Mouse (Mus musculus) MEL (cell line): Measurements from ENCODE around the gene Nos1ap. TPM values are rescaled to one million over a fixed set of nuclear protein-coding genes. Genes with fewer than 3 reads are reported as not detected.

Source experiments
- DNase-seq: peaks from one replicate; pipeline ENCODE4 v3.0.0; 2011; ENCODE audit warnings: low read depth, low spot score
- H3K27ac ChIP-seq: 2 replicates; pipeline ENCODE4 v1.5.1; 2012; ENCODE audit warnings: low read depth, mild to moderate bottlenecking, control low read depth, low read length, moderate library complexity; ENCODE audit not compliant: control insufficient read depth
- H3K27me3 ChIP-seq, 2 experiments: fragments of 150-350 bp in 1 of 2; sonication (generic) in 1 of 2; 2 replicates each; pipeline ENCODE4 v1.6.1; 2012; ENCODE audit warnings: low read length in 2 of 2, mild to moderate bottlenecking in 2 of 2, improper control_type of control experiment in 1 of 2, moderate library complexity in 1 of 2; ENCODE audit not compliant: insufficient read depth in 2 of 2, control insufficient read depth in 1 of 2
- H3K36me3 ChIP-seq, 2 experiments: 2 replicates each; pipeline ENCODE4 v1.6.1; 2012 to 2014; ENCODE audit warnings: low read length in 2 of 2, improper control_type of control experiment in 1 of 2, inconsistent platforms in 1 of 2, mild to moderate bottlenecking in 1 of 2; ENCODE audit not compliant: insufficient read depth in 2 of 2, control insufficient read depth in 1 of 2
- H3K4me1 ChIP-seq, 2 experiments: fragments of 150-350 bp in 1 of 2; sonication (generic) in 1 of 2; 2 replicates each; pipeline ENCODE4 v1.6.1; 2012; ENCODE audit warnings: low read length in 2 of 2, improper control_type of control experiment in 1 of 2, mild to moderate bottlenecking in 1 of 2; ENCODE audit not compliant: insufficient read depth in 2 of 2, control insufficient read depth in 1 of 2
- H3K4me3 ChIP-seq, 2 experiments: fragments of 150-350 bp in 1 of 2; sonication (generic) in 1 of 2; 2 replicates each; pipeline ENCODE4 v1.5.1; 2012; ENCODE audit warnings: low read depth in 2 of 2, low read length in 2 of 2, mild to moderate bottlenecking in 2 of 2, moderate library complexity in 2 of 2, control low read depth in 1 of 2, improper control_type of control experiment in 1 of 2; ENCODE audit not compliant: control insufficient read depth in 1 of 2, insufficient read depth in 1 of 2
- H3K79me2 ChIP-seq: 2 replicates; pipeline ENCODE4 v1.6.1; 2012; ENCODE audit warnings: mild to moderate bottlenecking, low read length, moderate library complexity; ENCODE audit not compliant: control insufficient read depth, poor library complexity, insufficient read depth
- H3K9ac ChIP-seq: 2 replicates; pipeline ENCODE4 v1.6.1; 2012; ENCODE audit warnings: low read depth, mild to moderate bottlenecking, control low read depth, low read length, moderate library complexity; ENCODE audit not compliant: control insufficient read depth, poor library complexity, severe bottlenecking
- H3K9me3 ChIP-seq: fragments of 150-350 bp; sonication (generic); replicated peaks from 2 replicates; pipeline ENCODE4 v1.6.1; 2012; ENCODE audit warnings: mild to moderate bottlenecking, low read length, improper control_type of control experiment, moderate library complexity; ENCODE audit not compliant: insufficient read depth
- CHD1 ChIP-seq: IDR thresholded peaks from 2 replicates; pipeline ENCODE4 v1.6.1; 2012; ENCODE audit warnings: low read depth, mild to moderate bottlenecking, inconsistent platforms, low read length, improper control_type of control experiment
- E2F4 ChIP-seq: IDR thresholded peaks from 2 replicates; pipeline ENCODE4 v1.6.1; 2011; ENCODE audit warnings: low read depth, low read length, improper control_type of control experiment, borderline replicate concordance
- EP300 ChIP-seq, 2 experiments: IDR thresholded peaks; 2 replicates each; pipeline ENCODE4 v1.6.1; 2011; ENCODE audit warnings: improper control_type of control experiment in 2 of 2, low read length in 2 of 2, low read depth in 1 of 2, mild to moderate bottlenecking in 1 of 2
- ETS1 ChIP-seq: IDR thresholded peaks from 2 replicates; pipeline ENCODE4 v1.6.1; 2012; ENCODE audit warnings: low read depth, mild to moderate bottlenecking, inconsistent platforms, low read length, improper control_type of control experiment, moderate library complexity
- GATA1 ChIP-seq: IDR thresholded peaks from 2 replicates; pipeline ENCODE4 v1.6.1; 2011; ENCODE audit warnings: low read depth, low read length, improper control_type of control experiment
- JUND ChIP-seq: IDR thresholded peaks from 2 replicates; pipeline ENCODE4 v1.6.1; 2011; ENCODE audit warnings: low read depth, mild to moderate bottlenecking, improper control_type of control experiment, low read length
- KAT2A ChIP-seq: conservative IDR thresholded peaks from 2 replicates; pipeline ENCODE4 v1.6.1; 2012; ENCODE audit warnings: low read depth, low read length, improper control_type of control experiment, inconsistent platforms
- MAFK ChIP-seq: IDR thresholded peaks from 2 replicates; pipeline ENCODE4 v1.6.1; 2011; ENCODE audit warnings: low read depth, mild to moderate bottlenecking, low read length, improper control_type of control experiment, borderline replicate concordance
- MAX ChIP-seq: IDR thresholded peaks from 2 replicates; pipeline ENCODE4 v1.6.1; 2011; ENCODE audit warnings: low read length, improper control_type of control experiment
- MEF2A ChIP-seq: IDR thresholded peaks from 2 replicates; pipeline ENCODE4 v1.6.1; 2014; ENCODE audit warnings: low read depth, mild to moderate bottlenecking, inconsistent platforms, low read length, improper control_type of control experiment; ENCODE audit not compliant: poor library complexity, insufficient replicate concordance, severe bottlenecking; ENCODE audit errors: extremely low read depth
- MYC ChIP-seq: IDR thresholded peaks from 2 replicates; pipeline ENCODE4 v1.6.1; 2011; ENCODE audit warnings: low read depth, mild to moderate bottlenecking, low read length, improper control_type of control experiment, moderate library complexity
- NELFE ChIP-seq: IDR thresholded peaks from 2 replicates; pipeline ENCODE4 v1.6.1; 2011; ENCODE audit warnings: low read depth, low read length, improper control_type of control experiment
- NRF1 ChIP-seq: IDR thresholded peaks from 2 replicates; pipeline ENCODE4 v1.6.1; 2014; ENCODE audit warnings: low read depth, mild to moderate bottlenecking, inconsistent platforms, low read length, improper control_type of control experiment, moderate library complexity; ENCODE audit not compliant: poor library complexity, insufficient read depth, severe bottlenecking
- POLR2A ChIP-seq, 2 experiments: IDR thresholded peaks; 2 replicates each; pipeline ENCODE4 v1.6.1; 2011 to 2012; ENCODE audit warnings: low read length in 2 of 2, mild to moderate bottlenecking in 2 of 2, control low read depth in 1 of 2, improper control_type of control experiment in 1 of 2, low read depth in 1 of 2, moderate library complexity in 1 of 2; ENCODE audit not compliant: control insufficient read depth in 1 of 2, insufficient read depth in 1 of 2, poor library complexity in 1 of 2
- POLR2AphosphoS2 ChIP-seq: IDR thresholded peaks from 2 replicates; pipeline ENCODE4 v1.6.1; 2011; ENCODE audit warnings: low read length, improper control_type of control experiment
- POLR2AphosphoS5 ChIP-seq: IDR thresholded peaks from 2 replicates; pipeline ENCODE4 v1.6.1; 2012; ENCODE audit warnings: low read depth, borderline replicate concordance, mild to moderate bottlenecking, inconsistent platforms, low read length, moderate library complexity, mixed read lengths
- RCOR1 ChIP-seq: IDR thresholded peaks from 2 replicates; pipeline ENCODE4 v1.6.1; 2012; ENCODE audit warnings: low read depth, mild to moderate bottlenecking, inconsistent platforms, low read length, improper control_type of control experiment
- SMC3 ChIP-seq: IDR thresholded peaks from 2 replicates; pipeline ENCODE4 v1.6.1; 2011; ENCODE audit warnings: low read depth, low read length, improper control_type of control experiment
- TBP ChIP-seq: IDR thresholded peaks from 2 replicates; pipeline ENCODE4 v1.8.0; 2011; ENCODE audit warnings: low read depth, low read length, improper control_type of control experiment
- UBTF ChIP-seq: IDR thresholded peaks from 2 replicates; pipeline ENCODE4 v1.6.1; 2012; ENCODE audit warnings: low read depth, mild to moderate bottlenecking, inconsistent platforms, low read length, improper control_type of control experiment, moderate library complexity, borderline replicate concordance; ENCODE audit not compliant: insufficient read depth
- ZC3H11A ChIP-seq: IDR thresholded peaks from 2 replicates; pipeline ENCODE4 v1.6.1; 2012; ENCODE audit warnings: low read depth, mild to moderate bottlenecking, inconsistent platforms, low read length, improper control_type of control experiment
- ZKSCAN1 ChIP-seq: IDR thresholded peaks from 2 replicates; pipeline ENCODE4 v1.6.1; 2012; ENCODE audit warnings: low read depth, mild to moderate bottlenecking, inconsistent platforms, low read length, improper control_type of control experiment, moderate library complexity
- ZNF384 ChIP-seq: IDR thresholded peaks from 2 replicates; pipeline ENCODE4 v1.6.1; 2012; ENCODE audit warnings: low read depth, mild to moderate bottlenecking, inconsistent platforms, low read length, improper control_type of control experiment
- polyA plus RNA-seq, 2 experiments: library from polyadenylated mRNA; stranded (reverse) in 1 of 2; unstranded in 1 of 2; fragments of >175 nt in 1 of 2; fragments of >200 nt in 1 of 2; gene quantifications; 2 replicates each; pipeline versions ENCODE4 v1.2.1 to v1.2.4; 2012; ENCODE audit warnings: low replicate concordance in 2 of 2, low read depth in 1 of 2; ENCODE audit not compliant: insufficient read length in 2 of 2, insufficient read depth in 1 of 2, missing spikeins in 1 of 2
- total RNA-seq: library from RNA; depleted of rRNA; stranded (reverse); fragments of 300-350 nt; gene quantifications from 2 replicates; pipeline ENCODE4 v1.2.3, GENCODE M21; 2012

Gene Nos1ap
- total and polyA plus RNA-seq, 3 experiments, result 0.62 to 2.4 TPM; not detected in 1

DNA sequence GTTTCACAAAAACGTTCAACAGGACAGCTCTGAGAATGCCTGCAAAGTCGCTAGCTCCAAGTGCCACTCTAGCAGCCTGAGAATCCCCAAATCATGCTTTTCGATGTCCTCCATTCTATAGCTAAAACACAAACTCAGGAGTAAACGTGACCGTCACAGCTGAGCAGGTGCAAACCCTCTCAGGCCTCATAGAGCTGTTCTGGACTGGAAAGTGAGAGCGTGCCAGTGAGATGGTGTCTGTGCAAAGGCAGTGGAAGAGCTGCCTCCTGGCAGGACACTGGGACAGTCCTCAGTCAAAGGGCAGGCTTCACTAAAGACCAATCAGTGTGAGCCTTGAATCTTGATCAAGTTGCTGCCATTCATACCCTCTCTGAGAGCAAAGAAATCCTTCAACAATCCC is 160.0 kb downstream of the Nos1ap start:
- H3K79me2 ChIP-seq, result no peaks in the 10 kb centered on the region
- no peaks in the 10 kb centered on the region; a peak in 1 of 4 replicates for H3K27me3 ChIP-seq
- DNase-seq, result no peak
- no peaks in the 10 kb centered on the region for H3K36me3 ChIP-seq
- H3K9ac ChIP-seq, result no peak overlapping the region
- TF ChIP-seq TBP, result no peak
- TF ChIP-seq MYC, result no peak
- no peak for TF ChIP-seq NRF1
- TF ChIP-seq ZNF384, result no peak
- TF ChIP-seq EP300 (IDR thresholded peaks at IDR 0.05; ENCODE audit: low read depth in 1 of 2, low read length in 2 of 2), result no peak
- TF ChIP-seq POLR2A (IDR thresholded peaks at IDR 0.05; ENCODE audit: control insufficient read depth in 1 of 2, insufficient read depth in 1 of 2, low read depth in 1 of 2, low read length in 2 of 2, poor library complexity in 1 of 2), result no peak
- no peak for TF ChIP-seq KAT2A
- TF ChIP-seq SMC3, result no peak
- TF ChIP-seq CHD1, result no peak
- TF ChIP-seq E2F4, result no peak
- TF ChIP-seq MAFK, result no peak
- no peak for TF ChIP-seq UBTF
- no peak for TF ChIP-seq GATA1
- H3K27ac ChIP-seq, result no peak overlapping the region
- no peaks in the 10 kb centered on the region for H3K9me3 ChIP-seq
- H3K4me3 ChIP-seq, result no peak overlapping the region
- no peaks in the 10 kb centered on the region for H3K4me1 ChIP-seq

DNA sequence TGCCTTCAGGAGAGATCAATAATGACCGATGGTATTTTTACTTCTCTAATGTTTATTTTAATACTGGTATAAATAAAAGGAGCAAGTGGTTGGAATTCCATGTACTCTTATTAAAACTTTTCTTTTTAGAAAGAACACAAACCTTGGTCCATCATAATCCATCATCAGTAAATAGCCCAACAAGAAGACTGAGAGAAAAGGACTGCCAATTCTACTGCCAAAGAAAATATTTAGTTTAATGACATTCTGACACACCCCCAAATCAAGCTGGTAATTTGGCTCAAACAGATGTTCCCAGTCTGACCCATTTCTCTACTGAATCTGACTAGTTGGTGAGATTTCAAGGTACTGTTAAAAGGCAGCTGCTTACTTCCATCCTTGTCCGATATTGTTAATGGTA is 161.5 kb downstream of the Nos1ap start:
- no peaks in the 10 kb centered on the region for H3K9me3 ChIP-seq
- H3K4me1 ChIP-seq, result no peaks in the 10 kb centered on the region
- no peaks in the 10 kb centered on the region for H3K36me3 ChIP-seq
- no peak overlapping the region for H3K27ac ChIP-seq
- no peaks in the 10 kb centered on the region; a peak in 1 of 4 replicates for H3K27me3 ChIP-seq
- H3K79me2 ChIP-seq, result no peaks in the 10 kb centered on the region
- no peak for TF ChIP-seq ZC3H11A
- no peak for TF ChIP-seq POLR2AphosphoS2
- no peak for TF ChIP-seq ETS1
- no peak for TF ChIP-seq JUND
- TF ChIP-seq ZKSCAN1, result no peak
- TF ChIP-seq MEF2A, result no peak
- no peak for TF ChIP-seq RCOR1
- no peak for TF ChIP-seq NELFE
- no peak for TF ChIP-seq POLR2AphosphoS5
- no peak for TF ChIP-seq MAX
- no peak for DNase-seq
- H3K4me3 ChIP-seq, result no peak overlapping the region
- H3K9ac ChIP-seq, result no peak overlapping the region
